ENCODE assay signal across 1 mouse cellular context in the genomic region with DNA sequence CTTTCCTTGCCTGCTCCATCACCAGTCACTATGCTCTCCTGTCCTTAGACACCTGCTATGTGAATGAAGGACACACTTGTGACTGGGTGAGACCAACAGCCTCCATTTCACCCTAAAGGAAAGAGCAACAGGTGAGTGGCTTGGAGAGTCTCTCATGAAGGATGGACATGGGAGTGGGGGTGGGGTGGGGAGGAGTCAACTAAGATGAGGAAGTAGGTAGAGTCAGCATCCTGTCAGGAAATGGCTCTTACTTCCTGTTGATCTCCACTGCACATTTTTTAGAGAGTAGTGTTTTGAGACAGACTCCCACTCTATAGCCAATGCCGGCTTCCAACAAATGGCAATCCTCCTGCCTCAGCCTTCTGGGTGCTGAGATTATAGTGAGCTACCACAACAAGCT.
A peak's percentile ranks its signal among the peaks of the same experiment; 100 is the strongest.
TF ChIP-seq lines count a peak whose summit lies in the region.

No protein-coding gene starts in this region.

TF ChIP-seq in CH12.LX, 34 proteins besides CTCF, POLR2A, EP300 and RAD21:
- TF ChIP-seq MEF2A (IDR thresholded peaks at IDR 0.05; ENCODE audit: borderline replicate concordance, low read depth, low read length) (no peak), HCFC1 (IDR thresholded peaks at IDR 0.05; ENCODE audit: low read depth, low read length) (peak; percentile 55; the same call in 1 of the 2 replicates), PAX5 (IDR thresholded peaks at IDR 0.05; ENCODE audit: low read length) (no peak), ZKSCAN1 (IDR thresholded peaks at IDR 0.05; ENCODE audit: borderline replicate concordance, low read depth, low read length) (no peak), JUN (IDR thresholded peaks at IDR 0.05; ENCODE audit: insufficient read depth, low read depth, low read length) (no peak), POLR2AphosphoS2 (IDR thresholded peaks at IDR 0.05; ENCODE audit: low read depth, low read length) (no peak), NELFE (IDR thresholded peaks at IDR 0.05; ENCODE audit: low read depth, low read length) (0 out of 2 replicates have a peak, but pooled peaks have one; percentile 37), NRF1 (IDR thresholded peaks at IDR 0.05; ENCODE audit: low read depth, low read length) (no peak), CHD2 (IDR thresholded peaks at IDR 0.05; ENCODE audit: low read length) (0 out of 2 replicates have a peak, but pooled peaks have one; percentile 58), ELF1 (IDR thresholded peaks at IDR 0.05; ENCODE audit: low read depth, low read length) (peak; percentile 88), ETS1 (conservative IDR thresholded peaks at IDR 0.05; ENCODE audit: low read depth, low read length) (0 out of 2 replicates have a peak, but pooled peaks have one; percentile 11), UBTF (IDR thresholded peaks at IDR 0.05; ENCODE audit: low read depth, low read length) (no peak), ZC3H11A (IDR thresholded peaks at IDR 0.05; ENCODE audit: low read depth, low read length) (no peak), USF2 (conservative IDR thresholded peaks at IDR 0.05; ENCODE audit: low read depth, low read length) (no peak), MAFK (IDR thresholded peaks at IDR 0.05; ENCODE audit: insufficient replicate concordance, low read length) (no peak), MAX (IDR thresholded peaks at IDR 0.05; ENCODE audit: low read length) (no peak; the same call in 1 of the 2 replicates), MXI1 (IDR thresholded peaks at IDR 0.05; ENCODE audit: low read depth, low read length) (no peak), CHD1 (IDR thresholded peaks at IDR 0.05; ENCODE audit: low read depth, low read length) (no peak), BHLHE40 (IDR thresholded peaks at IDR 0.05; ENCODE audit: low read depth, low read length) (peak; percentile 26; the same call in 1 of the 2 replicates), KAT2A (IDR thresholded peaks at IDR 0.05; ENCODE audit: insufficient replicate concordance, low read length) (0 out of 2 replicates have a peak, but pooled peaks have one; percentile 27), JUND (conservative IDR thresholded peaks at IDR 0.05; ENCODE audit: low read depth, low read length) (no peak), GABPA (IDR thresholded peaks at IDR 0.05; ENCODE audit: insufficient replicate concordance, low read depth, low read length) (no peak), ZMIZ1 (IDR thresholded peaks at IDR 0.05; ENCODE audit: low read depth, low read length) (no peak), TCF12 (IDR thresholded peaks at IDR 0.05; ENCODE audit: low read depth, low read length) (peak; percentile 56; the same call in 1 of the 2 replicates), TBP (conservative IDR thresholded peaks at IDR 0.05; ENCODE audit: low read depth, low read length) (peak; percentile 53; the same call in 1 of the 2 replicates), RCOR1 (conservative IDR thresholded peaks at IDR 0.05; ENCODE audit: low read depth, low read length) (no peak), ZNF384 (IDR thresholded peaks at IDR 0.05; ENCODE audit: low read depth, low read length) (0 out of 2 replicates have a peak, but pooled peaks have one; percentile 20), E2F4 (IDR thresholded peaks at IDR 0.05; ENCODE audit: insufficient replicate concordance, low read depth, low read length) (0 out of 2 replicates have a peak, but pooled peaks have one; percentile 40), MAZ (IDR thresholded peaks at IDR 0.05; ENCODE audit: low read depth, low read length) (no peak), USF1 (IDR thresholded peaks at IDR 0.05; ENCODE audit: low read depth, low read length) (no peak), IRF4 (IDR thresholded peaks at IDR 0.05; ENCODE audit: low read depth, low read length) (peak; percentile 69), SMC3 (IDR thresholded peaks at IDR 0.05; ENCODE audit: low read depth, low read length) (no peak), SIN3A (IDR thresholded peaks at IDR 0.05; ENCODE audit: low read length) (no peak), MYC (IDR thresholded peaks at IDR 0.05; ENCODE audit: low read depth, low read length) (0 out of 2 replicates have a peak, but pooled peaks have one; percentile 50)
